Mouse (Mus musculus) ES-Bruce4 (cell line): ENCODE results near the gene Fam222b. TPM values are rescaled to one million over a fixed set of nuclear protein-coding genes. Genes with fewer than 3 reads are reported as not detected.

Source experiments
- H3K27ac ChIP-seq: 2 replicates; pipeline ENCODE4 v1.5.1; 2012; ENCODE audit warnings: low read length, inconsistent platforms; ENCODE audit not compliant: insufficient read depth
- H3K27me3 ChIP-seq: 2 replicates; pipeline ENCODE4 v1.6.1; 2012; ENCODE audit warnings: mild to moderate bottlenecking, low read length, inconsistent platforms; ENCODE audit not compliant: control insufficient read depth, poor library complexity, insufficient read depth, severe bottlenecking
- H3K36me3 ChIP-seq: 2 replicates; pipeline ENCODE4 v1.6.1; 2012; ENCODE audit warnings: inconsistent platforms, mild to moderate bottlenecking, low read length, moderate library complexity; ENCODE audit not compliant: control insufficient read depth, poor library complexity, insufficient read depth, severe bottlenecking
- H3K4me1 ChIP-seq: one replicate; pipeline ENCODE4 v1.8.1; 2011; ENCODE audit warnings: low read length; ENCODE audit not compliant: control insufficient read depth, insufficient read depth
- H3K4me3 ChIP-seq: 2 replicates; pipeline ENCODE4 v1.5.1; 2011; ENCODE audit warnings: low read depth, mild to moderate bottlenecking, low read length
- H3K9ac ChIP-seq: 2 replicates; pipeline ENCODE4 v1.6.1; 2012; ENCODE audit warnings: low read depth, mild to moderate bottlenecking, inconsistent platforms; ENCODE audit not compliant: poor library complexity, severe bottlenecking
- H3K9me3 ChIP-seq: replicated peaks from 2 replicates; pipeline ENCODE4 v1.6.1; 2012; ENCODE audit warnings: mild to moderate bottlenecking, low read length, inconsistent platforms; ENCODE audit not compliant: control insufficient read depth, poor library complexity, insufficient read depth, severe bottlenecking
- CTCF ChIP-seq: IDR thresholded peaks from one replicate; pipeline ENCODE4 v1.8.1; 2011; ENCODE audit warnings: low read depth, low read length
- EP300 ChIP-seq: IDR thresholded peaks from 2 replicates; pipeline ENCODE4 v1.6.1; 2011; ENCODE audit warnings: low read depth, low read length; ENCODE audit not compliant: insufficient read depth
- POLR2A ChIP-seq: IDR thresholded peaks from one replicate; pipeline ENCODE4 v1.8.1; 2011; ENCODE audit warnings: low read length; ENCODE audit not compliant: insufficient read depth
- polyA plus RNA-seq: library from polyadenylated mRNA; stranded (reverse); fragments of >200 nt; gene quantifications from 2 replicates; pipeline ENCODE4 v1.2.4, GENCODE M21; 2011; ENCODE audit warnings: low read depth; ENCODE audit not compliant: missing spikeins, insufficient read depth, insufficient read length

The Fam222b gene
- polyA plus RNA-seq, 1 experiment, result 17.5 TPM

DNA sequence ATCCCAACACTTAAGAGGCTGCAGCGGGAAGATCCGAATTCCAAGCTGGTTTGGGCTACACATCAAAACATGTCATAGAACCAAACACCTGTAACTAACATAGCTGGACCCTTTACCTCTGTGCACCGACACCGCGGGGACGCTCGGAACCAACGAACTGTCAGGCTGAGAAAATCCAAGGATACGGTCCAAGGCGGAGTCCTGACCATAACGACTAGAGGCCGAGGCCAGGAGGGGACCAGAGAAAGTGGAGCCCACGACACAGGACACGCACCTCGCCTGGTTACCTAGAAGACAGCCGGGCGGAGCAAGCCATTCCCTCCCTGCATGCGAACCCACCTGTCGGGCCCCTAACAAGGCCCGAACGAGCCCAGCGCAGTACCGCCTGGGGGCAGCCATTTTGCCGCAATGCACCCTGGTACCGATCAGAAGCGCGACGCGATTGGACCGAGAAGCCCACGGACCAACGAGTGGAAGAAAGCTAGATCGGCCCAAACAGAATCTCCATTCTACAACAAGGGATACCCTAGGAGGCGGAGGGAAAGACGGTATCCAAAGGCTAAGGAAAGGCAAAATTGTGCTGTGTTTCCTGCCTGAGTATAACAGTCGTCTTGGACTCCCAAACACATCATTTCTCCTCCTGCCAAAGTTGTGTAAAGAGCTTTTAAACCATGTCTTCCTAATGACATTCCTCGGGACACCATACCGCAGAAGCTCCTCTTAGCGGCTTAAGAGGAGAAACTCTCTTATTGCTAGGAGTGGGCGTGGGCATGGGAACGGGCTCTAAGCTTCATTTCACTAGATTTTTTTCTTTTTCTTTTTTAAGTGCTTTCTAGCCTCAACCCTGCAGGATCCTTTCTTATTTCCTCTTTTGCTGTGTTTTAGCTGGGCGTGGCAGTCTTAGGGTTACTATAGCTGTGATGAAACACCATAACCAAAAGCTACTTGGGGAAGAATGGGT is 14.2 kb upstream of the Fam222b start, which contains the start of gene Eral1:
Eral1 (minus strand) TSS at position 423 of the 961 bp plus-strand sequence.
- no peaks in the 10 kb centered on the region for H3K27me3 ChIP-seq
- TF ChIP-seq POLR2A (peak; percentile 84), CTCF (no peak), EP300 (no peak)

GRCm38 (mm10) chr11:78083595-78083994 is 10.9 kb upstream of the Fam222b start:
- Histone ChIP-seq H3K9me3 (no peaks in the 10 kb centered on the region), H3K4me3 (no peak overlapping the region), H3K27ac (no peak overlapping the region), H3K4me1 (no peaks in the 10 kb centered on the region), H3K9ac (no peak overlapping the region), H3K36me3 (no peaks in the 10 kb centered on the region), H3K27me3 (no peaks in the 10 kb centered on the region)
- TF ChIP-seq EP300, result no peak
- no peak for TF ChIP-seq POLR2A
- TF ChIP-seq CTCF, result no peak

More for the DNA sequence above, 14.2 kb upstream of the Fam222b start, which contains the start of gene Eral1:
- Histone ChIP-seq H3K4me1 (no peaks in the 10 kb centered on the region), H3K9ac (peak within 1 kb of the TSS; percentile 69), H3K36me3 (peaks cover 9% of the 10 kb centered on the region), H3K9me3 (no peaks in the 10 kb centered on the region), H3K4me3 (peak within 1 kb of the TSS; percentile 91), H3K27ac (no peak within 1 kb of the TSS)

GRCm38 (mm10) chr11:78086925-78087479 is 7.5 kb upstream of the Fam222b start:
- Histone ChIP-seq H3K4me3 (no peak overlapping the region), H3K36me3 (no peaks in the 10 kb centered on the region), H3K9ac (no peak overlapping the region), H3K27me3 (no peaks in the 10 kb centered on the region), H3K9me3 (no peaks in the 10 kb centered on the region), H3K4me1 (no peaks in the 10 kb centered on the region), H3K27ac (no peak overlapping the region)
- TF ChIP-seq POLR2A, result no peak
- TF ChIP-seq CTCF, result no peak
- no peak for TF ChIP-seq EP300

DNA sequence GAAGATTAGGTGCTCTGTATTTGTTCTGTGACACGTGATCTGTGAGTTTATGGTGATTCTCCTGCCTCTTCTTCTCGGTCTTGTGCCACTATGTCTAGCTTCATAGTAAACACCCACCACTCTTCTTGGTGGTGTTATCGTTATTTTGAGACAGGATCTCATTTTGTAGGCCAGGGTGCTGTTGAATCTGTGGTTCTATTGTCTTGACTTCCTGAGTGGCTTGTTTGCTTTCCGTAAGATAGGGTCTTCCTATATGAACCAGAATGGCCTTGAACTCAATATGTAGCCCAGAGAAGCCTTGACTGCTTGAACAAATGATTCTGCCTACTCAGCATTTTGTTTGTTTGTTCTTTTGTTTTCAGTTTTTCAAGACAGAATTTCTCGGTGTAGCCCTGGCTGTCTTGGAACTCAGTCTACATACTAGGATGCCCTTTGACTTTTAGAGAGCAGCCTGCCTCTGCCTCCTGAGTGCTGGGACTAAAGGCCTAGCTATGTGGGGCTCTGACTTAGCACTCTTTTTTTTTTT is 6.6 kb upstream of the Fam222b start:
- no peak overlapping the region for H3K4me3 ChIP-seq
- H3K9me3 ChIP-seq, result no peaks in the 10 kb centered on the region
- no peaks in the 10 kb centered on the region for H3K4me1 ChIP-seq
- no peak overlapping the region for H3K27ac ChIP-seq
- no peaks in the 10 kb centered on the region for H3K36me3 ChIP-seq
- H3K9ac ChIP-seq, result no peak overlapping the region
- no peaks in the 10 kb centered on the region for H3K27me3 ChIP-seq
- TF ChIP-seq POLR2A (no peak), EP300 (no peak), CTCF (no peak)

GRCm38 (mm10) chr11:78094137-78094503 is 340 bp upstream of the Fam222b start:
- H3K4me3 ChIP-seq, result peak overlapping the region; percentile 40
- TF ChIP-seq EP300, result no peak
- no peaks in the 10 kb centered on the region for H3K4me1 ChIP-seq
- peak overlapping the region; percentile 53 for H3K9ac ChIP-seq
- no peaks in the 10 kb centered on the region for H3K27me3 ChIP-seq
- H3K9me3 ChIP-seq, result no peaks in the 10 kb centered on the region
- H3K36me3 ChIP-seq, result no peaks in the 10 kb centered on the region
- peak overlapping the region; percentile 66; the same call in 1 of the 2 replicates for H3K27ac ChIP-seq

DNA sequence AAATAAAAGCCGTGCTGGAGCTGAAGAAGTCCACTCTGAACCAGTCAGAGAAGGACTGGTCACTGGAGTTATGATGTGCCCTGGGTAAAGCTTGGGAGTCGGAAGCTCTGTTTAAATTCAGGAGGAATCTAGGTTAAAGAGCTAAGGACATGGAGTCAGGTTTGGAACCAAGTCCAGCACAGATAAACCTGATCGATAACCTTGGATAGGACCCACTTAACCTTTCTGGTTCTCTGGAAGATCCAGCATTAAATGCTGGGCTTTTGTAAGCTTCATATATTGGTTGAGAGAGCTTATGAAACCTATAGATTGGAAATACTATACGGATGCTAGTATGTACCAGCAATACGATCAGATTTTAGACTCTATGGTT is 670 bp downstream of the Fam222b start:
- TF ChIP-seq CTCF (no peak), EP300 (no peak), POLR2A (no peak)
- H3K27ac ChIP-seq, result no peak overlapping the region
- H3K4me1 ChIP-seq, result no peaks in the 10 kb centered on the region
- H3K4me3 ChIP-seq, result peak overlapping the region; percentile 82
- H3K36me3 ChIP-seq, result no peaks in the 10 kb centered on the region
- no peaks in the 10 kb centered on the region for H3K9me3 ChIP-seq
- H3K9ac ChIP-seq, result peak overlapping the region; percentile 53
- no peaks in the 10 kb centered on the region for H3K27me3 ChIP-seq
